Mouse (Mus musculus): ENCODE results near the gene Stat6.

DNA sequence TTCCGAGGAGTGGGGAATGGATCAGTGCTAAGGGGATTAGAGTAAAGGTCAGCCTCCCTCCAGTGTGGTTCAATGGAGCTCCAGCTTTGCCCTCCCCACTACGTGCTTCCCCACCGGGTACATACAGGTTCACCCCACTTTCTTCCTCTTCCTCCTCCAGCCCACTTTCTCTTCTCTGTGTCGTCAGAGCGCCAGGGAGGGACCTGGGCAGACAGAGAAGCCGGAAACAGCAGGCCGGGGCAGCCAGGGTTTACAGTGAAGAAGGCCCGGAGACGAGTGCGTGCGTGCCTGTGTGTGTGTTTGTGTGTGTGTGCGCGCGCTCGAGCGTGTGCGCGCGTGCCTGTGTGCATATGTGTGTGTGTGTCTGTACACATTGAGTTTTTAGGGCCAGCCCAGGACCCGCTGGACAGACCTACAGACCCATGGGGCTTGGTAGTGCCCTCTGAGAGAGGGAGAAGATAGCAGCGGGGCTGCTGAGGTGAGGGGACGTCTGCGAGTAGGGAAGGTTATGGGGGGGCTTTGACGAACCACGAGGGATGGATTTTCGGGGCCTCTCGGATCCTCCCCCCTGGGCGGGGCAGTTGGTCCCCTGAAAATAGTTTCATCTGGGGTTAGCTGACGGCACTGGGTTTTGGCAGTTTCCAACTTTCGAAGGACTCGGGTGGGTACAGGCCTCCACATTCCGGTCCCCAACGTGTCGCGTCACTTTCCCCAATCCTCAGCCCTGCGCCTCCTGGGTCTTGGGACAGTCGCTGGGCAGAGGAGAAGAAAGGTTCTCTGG, at the start of gene Stat6:
- TF ChIP-seq CTCF (IDR thresholded peaks at IDR 0.05; ENCODE audit: insufficient read depth, low read length) (no peak), POLR2A (IDR thresholded peaks at IDR 0.05; ENCODE audit: borderline replicate concordance, extremely low read depth, low read depth, low read length) (peak; percentile 89; the same call in 1 of the 2 replicates)

Measured in lung, adult 2 months (tissue).